Mouse (Mus musculus) cerebellum, adult (tissue): ENCODE results near the gene Pnldc1.
"Not testable (repeated sequence)": the region's sequence is repeated elsewhere in the genome, so short reads cannot be mapped to it uniquely, and the experiment has no call there.

Experiments used
- ATAC-seq: cut with Nextera tagmentation; 2 replicates; pipeline ENCODE4 v1.9.2; 2017; ENCODE audit warnings: mild to moderate bottlenecking, moderate library complexity, mixed read lengths; ENCODE audit not compliant: insufficient number of reproducible peaks, low FRiP score, low TSS enrichment

Gene Pnldc1

DNA sequence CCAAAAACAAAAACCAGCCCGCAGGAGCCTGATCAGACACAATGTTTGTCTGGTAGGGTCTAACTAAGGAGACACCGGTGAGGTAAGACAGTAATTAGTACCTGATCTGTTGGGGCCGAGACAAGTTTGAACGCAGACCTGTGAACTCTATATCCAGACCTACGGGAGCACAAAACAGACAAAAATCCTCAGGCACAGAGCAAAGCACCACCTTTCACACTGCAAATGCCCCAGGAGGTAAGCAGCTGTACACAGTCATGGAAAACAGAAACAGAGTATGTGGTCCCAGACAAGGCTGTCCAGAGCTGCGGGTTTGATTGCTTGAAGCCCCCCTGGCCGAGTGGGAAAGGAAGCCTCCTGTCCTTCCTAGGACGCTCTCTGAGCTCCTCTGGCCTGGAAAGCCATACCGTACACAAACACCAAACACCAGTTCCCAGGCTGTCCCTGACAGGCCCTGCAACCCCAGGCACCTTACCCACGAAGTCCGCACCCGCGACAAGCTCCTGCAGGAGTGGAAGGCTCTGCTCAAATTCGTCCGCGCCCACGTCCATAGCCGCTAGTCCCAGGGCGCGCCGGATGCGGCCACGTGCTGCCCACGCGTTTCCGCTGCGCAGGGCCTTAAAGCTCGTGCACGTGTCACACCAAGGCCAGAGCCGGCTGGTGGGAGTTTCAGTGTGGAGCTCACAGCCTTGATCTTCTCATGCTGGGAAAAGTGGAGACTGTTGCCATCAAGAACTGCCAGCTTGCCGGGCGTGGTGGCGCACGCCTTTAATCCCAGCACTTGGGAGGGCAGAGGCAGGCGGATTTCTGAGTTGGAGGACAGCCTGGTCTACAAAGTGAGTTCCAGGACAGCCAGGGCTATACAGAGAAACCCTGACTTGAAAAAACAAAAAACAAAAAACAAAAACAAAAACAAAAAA lies at the start of gene Pnldc1:
Gene Pnldc1 (minus strand): TSS at position 870 of the 920 bp plus-strand sequence.
- ATAC-seq: no peak

DNA sequence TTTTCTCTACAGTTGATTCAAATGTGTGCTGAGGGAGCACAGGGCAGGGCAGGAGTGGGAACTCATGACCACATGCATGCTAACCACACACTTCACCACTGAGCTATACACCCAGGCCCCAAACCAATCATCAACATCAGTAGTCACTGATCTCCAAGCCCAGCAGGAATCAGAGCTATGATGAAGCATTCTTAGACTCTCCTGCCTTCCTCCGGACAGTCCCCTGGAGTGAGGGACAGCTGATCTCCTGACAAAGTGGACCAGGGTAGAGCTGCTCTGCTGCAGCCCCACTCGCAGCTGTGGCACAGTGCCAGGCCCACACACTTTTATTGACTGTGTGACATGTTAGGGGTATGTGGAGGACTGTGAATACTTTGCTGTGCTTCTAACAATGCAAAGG lies 49.3 kb upstream of the Pnldc1 start:
- ATAC-seq: not testable (repeated sequence)

GRCm38 (mm10) chr17:12956664-12957063 lies 46.6 kb upstream of the Pnldc1 start:
- ATAC-seq: no peak

- no peak for ATAC-seq
Observed at GRCm38 (mm10) chr17:12949669-12950068, 39.6 kb upstream of the Pnldc1 start.

- ATAC-seq: no peak
Observed at GRCm38 (mm10) chr17:12942459-12943162, 32.6 kb upstream of the Pnldc1 start.

DNA sequence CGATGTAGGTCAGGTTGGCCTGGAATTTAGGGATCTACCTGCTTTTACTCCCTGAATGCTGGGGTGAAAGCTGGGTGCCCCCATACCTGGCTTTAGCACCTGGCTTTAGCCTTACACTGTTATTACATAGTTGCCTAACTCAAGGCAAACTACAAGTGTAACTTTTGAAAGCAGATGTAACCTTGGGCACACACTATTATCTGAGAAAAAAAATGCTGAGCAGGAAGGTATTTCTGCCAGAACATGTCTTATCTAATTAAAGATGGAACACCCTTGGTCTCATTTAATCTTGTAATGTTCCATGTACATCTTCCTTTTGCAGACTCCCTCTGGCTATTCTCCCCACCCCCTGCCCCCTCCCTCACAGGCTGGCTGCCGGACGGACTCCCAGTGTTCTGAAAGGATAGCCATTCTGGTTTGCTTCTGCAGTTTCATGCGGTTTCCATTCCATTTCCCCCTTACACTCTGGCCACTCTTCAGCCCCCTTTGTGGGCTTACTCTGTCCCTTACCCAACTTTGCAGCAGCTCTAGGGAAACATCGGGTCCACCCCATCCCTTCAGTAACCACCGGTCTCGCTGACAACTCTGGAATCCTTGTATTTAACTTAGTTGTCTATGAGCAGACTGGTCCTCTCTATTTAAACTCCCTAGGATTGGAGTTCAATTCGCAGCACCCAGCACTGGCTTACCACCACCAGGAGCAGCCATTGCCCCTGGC lies 31.7 kb upstream of the Pnldc1 start:
- ATAC-seq: no peak

DNA sequence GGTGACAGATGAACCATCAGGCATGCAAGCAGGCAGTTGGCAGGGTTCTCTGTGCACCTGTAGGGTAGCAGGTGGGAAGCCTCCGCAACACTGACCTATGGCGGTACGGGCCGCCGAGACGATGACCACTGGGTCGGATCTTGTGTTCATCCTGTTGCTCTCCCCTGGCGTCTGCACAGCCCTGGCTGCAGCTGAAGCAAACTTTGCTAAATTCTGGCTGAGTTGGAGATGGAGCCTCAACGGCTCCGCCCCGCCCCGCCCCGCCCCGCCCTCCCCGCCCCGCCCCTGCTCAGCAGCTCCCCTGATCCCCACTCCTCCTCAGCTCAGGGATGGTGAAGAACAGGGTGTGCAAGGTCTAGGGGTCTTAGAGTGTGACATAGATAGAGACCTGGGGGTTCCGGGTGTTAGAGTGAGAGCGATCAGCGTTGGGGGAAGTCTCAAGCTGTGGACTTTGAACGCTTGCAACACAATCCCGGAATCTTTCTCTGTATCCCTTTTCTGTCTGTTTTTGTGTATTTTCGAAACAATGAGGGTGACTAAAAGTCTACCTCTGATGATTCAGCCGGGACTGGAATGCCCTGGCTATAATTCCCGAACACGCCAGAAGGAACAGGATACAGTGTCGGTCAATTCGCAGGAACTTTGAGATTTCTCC lies 30.2 kb upstream of the Pnldc1 start, which contains the start of gene Acat3:
Gene Acat3 (minus strand): TSS at position 450 of the 655 bp plus-strand sequence.
- peak; percentile 64; the same call in 1 of the 2 replicates for ATAC-seq

- peak; percentile 70; the same call in 1 of the 2 replicates for ATAC-seq
Observed at GRCm38 (mm10) chr17:12939377-12940148, 29.5 kb upstream of the Pnldc1 start.

DNA sequence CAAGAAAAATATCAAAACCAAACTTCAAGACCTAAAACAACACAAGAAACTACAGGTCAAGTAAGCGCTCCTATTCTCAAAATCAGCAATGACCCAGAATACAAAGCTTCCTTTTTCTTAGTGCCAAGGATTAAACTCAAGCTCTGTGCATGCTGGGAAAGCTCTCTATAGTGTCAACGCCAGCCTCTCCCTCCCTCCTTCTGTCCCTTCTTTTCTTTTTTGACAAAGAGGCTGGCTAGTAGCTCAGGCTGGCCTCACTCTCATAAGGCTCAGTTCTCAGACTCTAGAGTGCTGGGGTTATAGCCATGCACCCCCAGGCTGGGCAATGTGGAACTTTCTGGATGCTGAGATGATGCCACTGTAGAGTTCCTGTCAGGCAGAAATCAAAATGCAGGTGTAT lies 28.0 kb upstream of the Pnldc1 start:
- ATAC-seq: no peak

DNA sequence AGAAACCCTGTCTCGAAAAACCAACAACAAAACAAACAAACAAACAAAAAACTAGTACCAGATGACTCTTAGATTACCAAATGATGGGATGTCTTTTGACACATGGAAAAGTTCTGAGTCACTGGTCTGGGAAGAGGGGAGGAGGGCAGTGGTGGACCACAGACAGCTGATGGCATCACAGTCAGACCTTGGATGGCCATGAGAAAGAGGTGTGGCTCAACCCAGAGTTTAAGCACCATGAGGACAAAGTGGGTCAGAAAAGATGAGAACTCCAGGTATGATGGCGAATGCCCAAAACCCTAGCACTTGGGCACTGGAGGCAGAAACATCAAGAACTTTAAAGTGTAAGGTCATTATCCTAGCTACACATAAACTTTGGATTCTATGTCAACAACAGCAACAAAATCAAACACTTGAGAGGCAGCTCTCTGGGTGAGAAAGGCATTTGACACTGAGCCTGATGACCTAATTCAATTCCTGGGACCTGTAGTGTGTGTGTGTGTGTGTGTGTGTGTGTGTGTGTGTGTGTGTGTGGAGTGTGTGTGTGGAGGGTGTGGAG lies 27.5 kb upstream of the Pnldc1 start:
- no peak for ATAC-seq

DNA sequence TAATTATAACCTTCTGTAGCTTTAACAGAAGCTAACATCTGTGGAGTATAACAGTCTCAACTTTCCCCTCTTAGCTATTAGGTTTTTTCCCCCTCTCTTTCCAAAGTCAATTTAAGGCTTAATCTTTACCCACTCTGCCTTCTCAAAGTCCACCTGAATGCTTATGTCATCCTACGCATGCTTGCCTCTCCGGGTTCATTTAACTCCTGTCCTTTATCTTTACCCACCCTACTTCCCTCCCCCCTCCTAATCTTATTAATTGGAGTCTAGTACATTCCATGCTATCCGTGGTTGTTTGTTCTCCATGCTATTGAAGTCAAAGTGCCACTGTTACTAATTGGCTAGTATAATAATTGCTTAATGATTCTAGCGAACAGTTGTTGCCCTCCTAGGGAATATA lies 25.7 kb upstream of the Pnldc1 start:
- no peak for ATAC-seq

GRCm38 (mm10) chr17:12931576-12931975 lies 21.5 kb upstream of the Pnldc1 start:
- not testable (repeated sequence) for ATAC-seq

- no peak for ATAC-seq
Observed at GRCm38 (mm10) chr17:12925703-12926180, 15.7 kb upstream of the Pnldc1 start.

- ATAC-seq: no peak
Observed at GRCm38 (mm10) chr17:12925001-12925400, 15.0 kb upstream of the Pnldc1 start.

DNA sequence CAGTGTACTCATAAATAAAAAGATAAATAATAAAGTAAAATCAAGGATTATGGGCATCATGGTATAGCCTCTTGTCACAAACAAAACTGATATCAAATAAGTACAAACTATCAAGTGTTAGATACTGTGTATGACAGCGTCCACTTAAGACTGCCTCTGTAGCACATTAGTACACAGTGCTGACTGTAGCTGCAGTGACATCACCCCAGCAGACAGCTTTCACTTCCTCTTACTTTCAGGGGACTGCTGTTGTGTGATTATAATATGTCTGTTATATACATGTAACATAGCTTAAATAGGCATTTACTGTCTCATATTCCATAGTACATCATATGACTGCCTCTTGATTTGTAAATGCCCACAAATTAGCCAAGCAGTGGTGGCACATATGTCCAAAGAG lies 11.0 kb upstream of the Pnldc1 start:
- ATAC-seq: no peak

GRCm38 (mm10) chr17:12916588-12917380 lies 6.8 kb upstream of the Pnldc1 start:
- peak; percentile 24; the same call in 1 of the 2 replicates for ATAC-seq

DNA sequence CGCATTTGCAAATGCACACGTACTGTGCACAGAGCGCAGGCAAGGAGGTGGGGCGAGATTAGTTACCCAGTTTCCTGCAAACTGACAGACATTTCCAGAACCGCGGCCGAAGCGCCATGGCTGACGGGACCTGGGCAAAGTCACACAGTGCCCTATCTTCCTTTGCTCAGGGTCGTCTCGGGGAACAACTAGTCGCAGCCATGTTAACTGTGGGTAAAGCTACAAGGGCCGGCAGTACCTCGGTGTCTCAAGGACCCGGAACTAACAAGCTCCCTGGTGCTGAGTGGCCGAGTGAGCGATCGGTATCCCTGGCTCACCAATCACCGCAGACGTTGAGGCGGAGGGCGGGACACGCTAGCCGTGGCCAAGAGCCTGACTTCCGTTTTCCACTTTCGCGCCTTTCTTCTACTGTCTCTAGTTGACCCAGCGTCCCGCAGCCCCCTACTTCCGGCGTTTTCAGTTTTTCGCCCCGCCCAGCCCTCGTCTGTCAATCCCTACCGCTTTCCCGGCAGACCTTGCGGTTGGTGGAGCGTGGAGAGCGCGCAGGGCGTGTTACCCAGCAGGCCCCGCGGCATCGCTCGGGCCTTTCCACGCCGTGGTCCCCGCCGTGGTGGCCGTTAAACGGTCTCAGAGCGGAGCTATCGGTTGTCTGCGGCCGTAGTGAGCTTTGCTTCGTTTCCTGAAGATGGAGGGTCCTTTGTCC lies 6.0 kb upstream of the Pnldc1 start, which contains the start of gene Mrpl18:
Gene Mrpl18 (minus strand): TSS at position 465 of the 703 bp plus-strand sequence.
- ATAC-seq: peak; percentile 99
